Mouse (Mus musculus): ENCODE data around the gene Kcnip1. TPM values are rescaled to one million over a fixed set of nuclear protein-coding genes. Genes with fewer than 3 reads are reported as not detected.

Gene Kcnip1
- total RNA-seq, 2 experiments from 2014 or later = 28.4 to 31.4 TPM

- intact Hi-C loops (cut with DNase I) = loop anchor here (10.0 kb wide), 1 partner anchor 270 kb away; no protein-coding TSS in a partner anchor
- no peak for DNase-seq (ENCODE audit: low spot score in 2 of 2)
Measured at GRCm38 (mm10) chr11:33944786-33945328, 48.1 kb downstream of the Kcnip1 start.

GRCm38 (mm10) chr11:33944067-33944785, 48.7 kb downstream of the Kcnip1 start:
- DNase-seq (ENCODE audit: low spot score in 2 of 2) = no peak
- intact Hi-C loops (cut with DNase I) = loop anchor here (10.0 kb wide), 1 partner anchor 271 kb away; no protein-coding TSS in a partner anchor

GRCm38 (mm10) chr11:33943565-33943964, 49.4 kb downstream of the Kcnip1 start:
- no peak for DNase-seq (ENCODE audit: low spot score in 2 of 2)
- intact Hi-C loops (cut with DNase I) = loop anchor here (10.0 kb wide), 1 partner anchor 271 kb away; no protein-coding TSS in a partner anchor

- intact Hi-C loops (cut with DNase I) = loop anchor here (10.0 kb wide), 1 partner anchor 275 kb away; no protein-coding TSS in a partner anchor
Measured at GRCm38 (mm10) chr11:33939456-33940113, 53.4 kb downstream of the Kcnip1 start.

GRCm38 (mm10) chr11:33938561-33939274, 54.2 kb downstream of the Kcnip1 start:
- intact Hi-C loops (cut with DNase I) = no loop called here
- no peak for DNase-seq (ENCODE audit: low spot score in 2 of 2)

More at GRCm38 (mm10) chr11:33939456-33940113, 53.4 kb downstream of the Kcnip1 start:
- DNase-seq (ENCODE audit: low spot score in 2 of 2) = no peak

- no peak for DNase-seq (ENCODE audit: low spot score in 2 of 2)
- intact Hi-C loops (cut with DNase I) = no loop called here
Measured at GRCm38 (mm10) chr11:33937641-33938040, 55.3 kb downstream of the Kcnip1 start.

GRCm38 (mm10) chr11:33934286-33934685, 58.7 kb downstream of the Kcnip1 start:
- DNase-seq (ENCODE audit: low spot score in 2 of 2) = no peak
- intact Hi-C loops (cut with DNase I) = no loop called here

- DNase-seq (ENCODE audit: low spot score in 2 of 2) = peak; percentile 24 to 26
- intact Hi-C loops (cut with DNase I) = no loop called here
Measured at GRCm38 (mm10) chr11:33932386-33933111, 60.4 kb downstream of the Kcnip1 start.

- DNase-seq (ENCODE audit: low spot score in 2 of 2) = no peak
- intact Hi-C loops (cut with DNase I) = no loop called here
Measured at GRCm38 (mm10) chr11:33931836-33932385, 61.0 kb downstream of the Kcnip1 start.

- intact Hi-C loops (cut with DNase I) = loop anchor here (5.0 kb wide), 1 partner anchor 78 kb away; no protein-coding TSS in a partner anchor
- no peak for DNase-seq (ENCODE audit: low spot score in 2 of 2)
Measured at GRCm38 (mm10) chr11:33929412-33929811, 63.5 kb downstream of the Kcnip1 start.

GRCm38 (mm10) chr11:33928658-33929057, 64.3 kb downstream of the Kcnip1 start:
- DNase-seq (ENCODE audit: low spot score in 2 of 2) = no peak
- intact Hi-C loops (cut with DNase I) = loop anchor here (5.0 kb wide), 1 partner anchor 79 kb away; no protein-coding TSS in a partner anchor

GRCm38 (mm10) chr11:33927836-33928235, 65.1 kb downstream of the Kcnip1 start:
- intact Hi-C loops (cut with DNase I) = loop anchor here (5.0 kb wide), 1 partner anchor 79 kb away; no protein-coding TSS in a partner anchor
- no peak for DNase-seq (ENCODE audit: low spot score in 2 of 2)

GRCm38 (mm10) chr11:33927321-33927720, 65.6 kb downstream of the Kcnip1 start:
- DNase-seq (ENCODE audit: low spot score in 2 of 2) = no peak
- intact Hi-C loops (cut with DNase I) = loop anchor here (5.0 kb wide), 1 partner anchor 80 kb away; no protein-coding TSS in a partner anchor

- intact Hi-C loops (cut with DNase I) = loop anchor here (5.0 kb wide), 1 partner anchor 81 kb away; no protein-coding TSS in a partner anchor
Measured at GRCm38 (mm10) chr11:33926551-33926950, 66.4 kb downstream of the Kcnip1 start.

GRCm38 (mm10) chr11:33925778-33926177, 67.2 kb downstream of the Kcnip1 start:
- no peak for DNase-seq (ENCODE audit: low spot score in 2 of 2)
- intact Hi-C loops (cut with DNase I) = loop anchor here (5.0 kb wide), 1 partner anchor 82 kb away; no protein-coding TSS in a partner anchor

More at GRCm38 (mm10) chr11:33926551-33926950, 66.4 kb downstream of the Kcnip1 start:
- DNase-seq (ENCODE audit: low spot score in 2 of 2) = no peak

- intact Hi-C loops (cut with DNase I) = no loop called here
- no peak for DNase-seq (ENCODE audit: low spot score in 2 of 2)
Measured at GRCm38 (mm10) chr11:33923031-33923430, 69.9 kb downstream of the Kcnip1 start.

- DNase-seq (ENCODE audit: low spot score in 2 of 2) = no peak
- intact Hi-C loops (cut with DNase I) = no loop called here
Measured at GRCm38 (mm10) chr11:33921451-33921850, 71.5 kb downstream of the Kcnip1 start.

GRCm38 (mm10) chr11:33919826-33920225, 73.1 kb downstream of the Kcnip1 start:
- intact Hi-C loops (cut with DNase I) = loop anchor here (5.0 to 10.0 kb wide), 2 partner anchors 78 to 745 kb away; no protein-coding TSS in a partner anchor
- DNase-seq (ENCODE audit: low spot score in 2 of 2) = no peak

Data from left cerebral cortex, postnatal 36 days (tissue).